Mouse (Mus musculus) ovary, postnatal 10 days (tissue): ENCODE results near the gene Pdcd1lg2.

Source experiments
- DNase-seq: peaks from one replicate; pipeline ENCODE4 v3.0.0; 2022; ENCODE audit warnings: low spot score

Gene Pdcd1lg2

GRCm38 (mm10) chr19:29500333-29500732 lies 89.6 kb downstream of the Pdcd1lg2 start:
- no peak for DNase-seq

GRCm38 (mm10) chr19:29501106-29501505 lies 90.4 kb downstream of the Pdcd1lg2 start:
- DNase-seq: no peak

DNA sequence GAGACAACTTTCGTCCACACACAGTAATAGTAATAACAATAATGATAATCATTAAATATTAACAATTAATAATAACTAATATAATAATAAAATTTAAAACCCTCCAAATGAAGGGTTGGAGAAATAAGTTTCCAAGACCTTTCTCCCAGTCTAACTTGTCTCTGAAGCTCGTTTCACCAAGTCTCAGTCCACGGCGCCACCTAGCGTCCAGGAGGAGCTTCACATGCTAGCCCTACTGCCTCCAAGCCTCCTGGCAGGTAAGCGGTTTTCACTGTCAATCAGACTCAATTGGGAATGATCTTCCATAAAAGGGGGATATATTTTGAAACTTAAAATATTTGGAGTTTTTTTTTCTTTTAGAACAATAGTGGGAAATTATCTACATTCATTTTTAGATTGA lies 90.8 kb downstream of the Pdcd1lg2 start:
- peak; percentile 57 for DNase-seq

- no peak for DNase-seq
Measured at GRCm38 (mm10) chr19:29504131-29504530, 93.4 kb downstream of the Pdcd1lg2 start.

DNA sequence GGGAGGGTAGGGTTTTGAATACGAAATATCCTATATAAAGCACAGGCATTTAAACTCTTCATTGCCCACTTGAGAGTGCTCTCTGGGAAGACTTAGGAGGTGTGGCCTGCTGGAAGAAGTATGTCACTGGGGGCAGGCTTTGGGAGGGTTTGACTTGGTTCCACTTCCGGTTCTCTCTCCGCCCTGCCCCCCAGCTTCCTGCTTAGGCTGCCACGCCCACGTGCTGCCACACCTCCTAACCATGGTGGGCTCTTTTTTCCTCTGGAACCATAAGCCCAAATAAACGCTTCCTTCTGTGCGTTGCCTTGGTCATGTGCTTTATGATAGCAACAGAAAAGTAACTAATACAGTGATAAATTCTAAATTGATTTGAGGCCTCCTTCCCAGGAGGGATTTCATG lies 94.9 kb downstream of the Pdcd1lg2 start:
- DNase-seq: no peak

DNA sequence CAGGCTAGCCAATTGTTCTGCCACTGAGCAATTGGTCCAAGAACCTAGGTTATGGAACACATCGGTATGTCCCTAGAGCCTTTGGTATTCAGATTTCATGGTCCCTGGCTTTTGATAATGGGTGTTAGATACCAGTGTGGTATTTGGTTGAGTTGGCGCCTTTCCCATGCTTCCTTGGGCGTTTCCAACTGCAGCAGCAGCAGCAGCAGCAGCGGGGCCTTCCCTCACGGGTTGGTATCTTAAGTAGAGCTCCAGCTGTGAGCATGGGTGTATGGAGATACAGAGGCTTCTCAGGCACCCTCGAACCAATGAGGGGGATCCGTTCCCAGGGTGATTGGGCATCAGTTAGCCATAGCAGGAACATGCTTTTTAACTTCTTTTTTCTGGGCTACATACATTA lies 97.5 kb downstream of the Pdcd1lg2 start:
- no peak for DNase-seq

DNA sequence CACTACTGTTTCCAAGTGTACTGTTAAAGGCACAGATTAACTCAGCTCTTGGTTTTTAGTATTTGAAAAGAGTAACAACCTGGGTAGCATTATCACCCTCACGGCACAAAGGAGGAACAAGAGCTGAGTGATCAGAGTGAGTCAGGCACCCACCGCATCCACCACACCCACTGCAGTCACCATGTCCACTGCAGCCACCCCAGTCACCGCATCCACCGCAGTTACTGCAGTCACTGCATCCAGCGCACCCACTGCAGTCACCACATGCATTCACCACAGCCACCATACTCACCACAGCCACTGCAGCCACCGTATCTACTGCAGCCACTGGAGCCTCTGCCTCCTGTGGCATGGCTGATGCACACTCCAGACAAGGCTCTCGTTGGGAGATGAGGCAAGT lies 99.1 kb downstream of the Pdcd1lg2 start:
- DNase-seq: no peak

- DNase-seq: no peak
Measured at GRCm38 (mm10) chr19:29511826-29512225, 101.1 kb downstream of the Pdcd1lg2 start.

GRCm38 (mm10) chr19:29513111-29513766 lies 102.5 kb downstream of the Pdcd1lg2 start:
- no peak for DNase-seq

GRCm38 (mm10) chr19:29514130-29514529 lies 103.4 kb downstream of the Pdcd1lg2 start:
- no peak for DNase-seq

DNA sequence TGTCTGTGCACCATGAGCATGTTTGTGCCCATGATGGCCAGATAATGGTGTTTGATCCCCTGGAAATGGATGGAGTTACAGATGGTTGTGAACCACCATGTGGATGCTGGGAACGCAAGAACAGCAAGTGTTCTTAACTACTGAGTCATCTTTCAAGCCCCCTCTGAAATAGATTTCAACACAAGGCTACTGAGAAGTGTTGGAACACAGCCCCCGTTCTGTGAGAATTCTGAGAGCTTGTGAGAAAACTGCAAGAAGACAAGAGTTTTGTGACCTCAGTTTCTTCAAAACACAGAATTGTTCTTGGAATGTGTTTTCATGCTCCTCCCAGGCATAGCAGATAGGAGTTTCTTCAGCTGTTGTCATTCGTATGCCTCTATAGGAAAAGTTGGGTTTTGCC lies 104.7 kb downstream of the Pdcd1lg2 start:
- DNase-seq: no peak

DNA sequence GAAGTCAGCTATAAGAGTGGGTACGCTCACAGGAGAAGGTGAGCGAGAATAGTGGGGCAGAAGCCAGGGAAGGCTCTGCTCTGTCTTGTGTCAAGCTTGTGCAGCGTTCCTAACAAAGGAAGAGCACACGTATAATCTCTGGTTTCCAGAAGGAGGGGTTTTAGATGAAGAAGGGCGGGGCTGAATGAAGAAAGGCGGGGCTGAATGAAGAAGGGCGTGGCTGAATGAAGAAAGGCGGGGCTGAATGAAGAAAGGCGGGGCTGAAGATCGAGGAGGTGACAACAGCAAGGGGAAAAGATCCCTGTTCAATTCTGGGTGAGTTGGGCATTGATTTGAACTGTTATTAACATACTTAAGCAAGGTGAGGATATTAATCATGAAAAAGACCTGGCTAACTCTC lies 105.3 kb downstream of the Pdcd1lg2 start:
- no peak for DNase-seq

DNA sequence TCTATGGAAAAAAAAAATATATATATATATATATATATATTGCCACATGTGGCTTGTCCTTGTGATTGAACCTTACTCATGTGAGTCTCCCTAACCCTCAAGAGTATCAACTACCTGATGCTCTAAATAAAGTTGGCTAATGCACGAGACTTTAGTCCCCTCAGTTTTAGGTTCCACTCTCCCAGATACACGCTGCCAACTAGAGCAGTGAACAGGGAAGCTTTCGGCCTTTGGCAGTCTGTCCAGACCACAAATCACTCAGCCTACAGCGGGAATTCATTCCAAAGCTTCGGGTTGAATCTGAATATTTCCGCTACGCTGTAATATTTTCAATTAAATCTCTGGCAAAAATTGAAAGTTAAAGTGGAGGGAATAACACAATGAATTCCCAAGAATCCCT lies 107.7 kb downstream of the Pdcd1lg2 start:
- DNase-seq: no peak

- no peak for DNase-seq
Measured at GRCm38 (mm10) chr19:29518922-29519321, 108.2 kb downstream of the Pdcd1lg2 start.
